ENCODE assay signal across 8 mouse cellular contexts in the genomic region with DNA sequence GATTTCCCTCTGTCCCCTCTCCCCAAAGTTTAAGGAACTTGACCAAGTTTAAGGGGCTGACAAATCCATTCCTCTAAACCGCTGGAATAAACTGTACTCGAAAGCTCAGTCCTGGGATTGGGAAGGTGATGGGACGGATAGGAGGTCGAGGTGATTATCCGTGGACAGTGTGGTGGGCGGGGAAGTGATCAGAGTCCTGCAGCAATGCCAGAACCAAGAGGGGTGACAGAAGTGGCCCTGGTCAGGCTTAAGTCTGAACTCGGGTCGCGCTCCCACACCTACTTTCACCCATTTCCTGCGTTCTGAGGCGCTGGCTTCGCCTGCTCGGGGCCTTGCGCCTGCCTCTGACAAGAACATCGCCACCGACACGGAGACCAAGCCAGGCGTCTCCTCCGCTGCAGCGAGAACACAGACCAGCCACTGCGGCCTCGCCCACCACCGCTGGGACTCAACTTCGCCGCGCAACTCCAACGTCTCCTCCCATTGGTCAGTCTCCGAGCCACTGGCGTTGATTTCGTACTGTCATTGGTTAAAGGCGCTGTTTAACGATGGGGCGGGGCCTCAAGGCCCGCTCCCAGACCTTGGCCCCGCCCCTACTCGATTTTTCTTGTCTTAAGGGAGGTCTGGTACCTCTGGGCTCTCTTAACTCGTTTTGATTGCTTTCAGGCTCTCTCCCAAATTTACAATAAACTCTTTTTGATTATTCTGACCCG. TPM values are rescaled to one million over a fixed set of nuclear protein-coding genes. Genes with fewer than 3 reads are reported as not detected.
DNase-seq lines count a peak whose midpoint lies in the region; ATAC-seq and TF ChIP-seq lines count a peak whose summit lies in the region.

No protein-coding gene starts in this region.

- peaks cover 9% of the 10 kb centered on the region for H3K4me1 ChIP-seq in bone marrow macrophage, adult 2 months (ENCODE audit: control insufficient read depth, insufficient read depth, low read length)
- H3K4me1 ChIP-seq in embryonic fibroblast, embryonic 13.5 days (ENCODE audit: control insufficient read depth, insufficient read depth, low read length), result peaks cover 3% of the 10 kb centered on the region; the same call in 1 of the 2 replicates
- peaks cover 25% of the 10 kb centered on the region for H3K4me1 ChIP-seq in heart, embryonic 10.5 days
- peaks cover 21% of the 10 kb centered on the region for H3K4me1 ChIP-seq in kidney, embryonic 15.5 days

- H3K4me3 ChIP-seq in bone marrow macrophage, adult 2 months (ENCODE audit: insufficient read depth, low read length), result peak overlapping the region; percentile 82
- peak overlapping the region; percentile 94 for H3K4me3 ChIP-seq in embryonic fibroblast, embryonic 13.5 days (ENCODE audit: insufficient read depth, low read length)
- H3K4me3 ChIP-seq in heart, embryonic 10.5 days, result peak overlapping the region; percentile 82
- H3K4me3 ChIP-seq in kidney, embryonic 15.5 days (replicated peaks), result peak overlapping the region; percentile 79

- ATAC-seq in kidney, embryonic 15.5 days (replicated peaks; ENCODE audit: low FRiP score), result peak; percentile 96
- peak; percentile 95 for ATAC-seq in monocyte, adult 5-6 weeks (replicated peaks; ENCODE audit: insufficient number of reproducible peaks, low FRiP score, low TSS enrichment, poor library complexity, severe bottlenecking)

- TF ChIP-seq POLR2A in bone marrow macrophage, adult 2 months (IDR thresholded peaks at IDR 0.05; ENCODE audit: borderline replicate concordance, low read depth, low read length), result no peak
- peak; percentile 72 for TF ChIP-seq POLR2A in embryonic fibroblast, embryonic 13.5 days (IDR thresholded peaks at IDR 0.05; ENCODE audit: low read depth, low read length)

- H3K36me3 ChIP-seq in heart, embryonic 10.5 days, result peaks cover 3% of the 10 kb centered on the region; the same call in 1 of the 2 replicates
- H3K36me3 ChIP-seq in kidney, embryonic 15.5 days, result no peaks in the 10 kb centered on the region; the same call in 1 of the 2 replicates

- peak overlapping the region; percentile 93 for H3K4me2 ChIP-seq in kidney, embryonic 15.5 days

- no peak for TF ChIP-seq CTCF in bone marrow macrophage, adult 2 months (IDR thresholded peaks at IDR 0.05; ENCODE audit: low read depth, low read length)
- TF ChIP-seq CTCF in embryonic fibroblast, embryonic 13.5 days (IDR thresholded peaks at IDR 0.05; ENCODE audit: borderline replicate concordance, insufficient read depth, low read length), result no peak

- no peaks in the 10 kb centered on the region for H3K27me3 ChIP-seq in heart, embryonic 10.5 days (ENCODE audit: insufficient read depth, poor library complexity, severe bottlenecking)
- no peaks in the 10 kb centered on the region for H3K27me3 ChIP-seq in kidney, embryonic 15.5 days

- DNase-seq in A20 (ENCODE audit: low read depth, low spot score) (peak; percentile 97), liver (peak; percentile 96)
- DNase-seq in heart, embryonic 10.5 days (ENCODE audit: low spot score), result peak; percentile 98
- DNase-seq in spleen, postnatal 4 days (ENCODE audit: low spot score in 2 of 2), result peak; percentile 91 to 92

- peak overlapping the region; percentile 92 for H3K9ac ChIP-seq in kidney, embryonic 15.5 days

- no peaks in the 10 kb centered on the region for H3K9me3 ChIP-seq in heart, embryonic 10.5 days
- no peaks in the 10 kb centered on the region for H3K9me3 ChIP-seq in kidney, embryonic 15.5 days (replicated peaks)

- under 1% methylated on average over 38 of the region's 38 CpGs for WGBS in heart, embryonic 10.5 days
- WGBS in kidney, embryonic 15.5 days, result under 1% methylated on average over 38 of the region's 38 CpGs

- peak overlapping the region; percentile 68; the same call in 1 of the 2 replicates for H3K27ac ChIP-seq in bone marrow macrophage, adult 2 months (ENCODE audit: insufficient read depth, low read depth, low read length)
- peak overlapping the region; percentile 74 for H3K27ac ChIP-seq in embryonic fibroblast, embryonic 13.5 days (ENCODE audit: insufficient read depth, low read length)
- peak overlapping the region; percentile 98 for H3K27ac ChIP-seq in heart, embryonic 10.5 days
- peak overlapping the region; percentile 82 for H3K27ac ChIP-seq in kidney, embryonic 15.5 days

RNA-seq across cellular contexts. Expression of a gene that starts 1.1 kb away (rescaled TPM):
- polyA plus RNA-seq in bone marrow macrophage, adult 2 months (2012; ENCODE audit: insufficient read depth, insufficient read length, missing spikeins), result 3.5 and 4.5 TPM in 2 replicates
- polyA plus RNA-seq in embryonic fibroblast, embryonic 13.5 days (2011; ENCODE audit: insufficient read length, low read depth, missing spikeins), result 5.5 and 5.8 TPM in 2 replicates
- 10.1 and 12.6 TPM in 2 replicates for polyA plus RNA-seq in heart, embryonic 10.5 days (2016; fragmentation: Nextera tagmentation; extraction: Ambion mirVana)
- 10.7 and 12.7 TPM in 2 replicates for polyA plus RNA-seq in kidney, embryonic 15.5 days (2015; fragmentation: Nextera tagmentation; extraction: Ambion mirVana)
- 0.64 to 6.7 TPM (median 2.5 TPM) in 3 replicates for total RNA-seq in monocyte, adult 5-6 weeks (2017)

RNA-seq across cellular contexts. Expression of a gene that starts 1.2 kb away (rescaled TPM):
- polyA plus RNA-seq in bone marrow macrophage, adult 2 months (2012; ENCODE audit: insufficient read depth, insufficient read length, missing spikeins), result 11.7 and 15.3 TPM in 2 replicates
- 23.6 and 24.8 TPM in 2 replicates for polyA plus RNA-seq in embryonic fibroblast, embryonic 13.5 days (2011; ENCODE audit: insufficient read length, low read depth, missing spikeins)
- 42.0 and 51.3 TPM in 2 replicates for polyA plus RNA-seq in heart, embryonic 10.5 days (2016; fragmentation: Nextera tagmentation; extraction: Ambion mirVana)
- polyA plus RNA-seq in kidney, embryonic 15.5 days (2015; fragmentation: Nextera tagmentation; extraction: Ambion mirVana), result 59.2 and 59.3 TPM in 2 replicates
- 3.5 to 15.1 TPM (median 4.2 TPM) in 3 replicates for total RNA-seq in monocyte, adult 5-6 weeks (2017)

Comparison
In these comparisons a context has a peak if more than half of its experiments do, and no peak if none do; other contexts are left out.
1. Peak in every context shown above with its lines: DNase-seq, ATAC-seq, H3K4me3 ChIP-seq and H3K27ac ChIP-seq.